Mouse (Mus musculus) thymus, adult 2 months (tissue): ENCODE measurements around the gene Vps35l.

ENCODE experiments used
- CTCF ChIP-seq: fragments of 200-500 bp; IDR thresholded peaks from 2 replicates; pipeline ENCODE4 v1.5.1; 2012; ENCODE audit warnings: mild to moderate bottlenecking, control low read depth, low read length, moderate library complexity, borderline replicate concordance; ENCODE audit not compliant: control insufficient read depth, poor library complexity, insufficient read depth; ENCODE audit errors: extremely low read depth
- POLR2A ChIP-seq: fragments of 200-500 bp; IDR thresholded peaks from 2 replicates; pipeline ENCODE4 v1.6.1; 2012; ENCODE audit warnings: mild to moderate bottlenecking, low read length, control low read depth, moderate library complexity; ENCODE audit not compliant: control insufficient read depth, poor library complexity, insufficient read depth; ENCODE audit errors: extremely low read depth

DNA sequence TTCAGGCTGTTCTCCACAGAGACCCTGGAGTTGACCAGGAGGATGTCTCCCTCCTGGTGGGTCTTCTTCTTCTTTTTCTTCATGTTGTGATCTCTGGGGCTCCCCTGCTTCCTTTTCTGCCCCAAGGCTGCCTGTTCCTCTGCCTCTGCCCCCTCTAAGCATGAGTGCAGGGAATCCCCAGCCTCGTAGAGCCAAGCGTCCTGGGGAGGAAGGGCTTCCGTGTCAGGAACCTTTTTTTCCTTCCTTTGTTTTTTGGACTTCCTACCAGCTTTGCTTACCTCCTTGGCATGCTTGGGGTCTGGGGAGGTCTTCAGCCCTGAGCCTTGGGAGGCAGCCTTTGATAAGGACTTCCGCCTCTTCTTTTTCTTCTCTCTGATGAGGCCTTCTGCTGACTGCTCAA is 112.6 kb downstream of the Vps35l start:
- TF ChIP-seq POLR2A (no peak), CTCF (no peak)
